Mouse (Mus musculus): ENCODE results near the gene Mast1. TPM values are rescaled to one million over a fixed set of nuclear protein-coding genes. Genes with fewer than 3 reads are reported as not detected.
A peak's percentile ranks its signal among the peaks of the same experiment; 100 is the strongest.

Mast1 gene
- polyA plus RNA-seq, 1 experiment, result 0.38 TPM

- peaks cover 33% of the 10 kb centered on the region for H3K4me1 ChIP-seq (ENCODE audit: control insufficient read depth, insufficient read depth, low read length)
- H3K27ac ChIP-seq (ENCODE audit: insufficient read depth, low read depth, low read length), result peak overlapping the region; percentile 94
- TF ChIP-seq POLR2A (IDR thresholded peaks at IDR 0.05; ENCODE audit: low read depth, low read length), result no peak
- no peak for TF ChIP-seq CTCF (conservative IDR thresholded peaks at IDR 0.05; ENCODE audit: insufficient read depth, insufficient read length, low read depth, low read length)
- no peaks in the 10 kb centered on the region for H3K36me3 ChIP-seq (ENCODE audit: control insufficient read depth, insufficient read depth, low read length)
- H3K4me3 ChIP-seq (ENCODE audit: insufficient read depth, low read depth, low read length), result peak overlapping the region; percentile 43
- DNase-seq, result no peak
- no peaks in the 10 kb centered on the region for H3K27me3 ChIP-seq (replicated peaks; ENCODE audit: control insufficient read depth, insufficient read depth, low read length)
- WGBS, result 1% methylated on average over 25 of the region's 25 CpGs
Observed at GRCm38 (mm10) chr8:84976763-84977434, 39.7 kb upstream of the Mast1 start.

- TF ChIP-seq POLR2A (IDR thresholded peaks at IDR 0.05; ENCODE audit: low read depth, low read length) (peak; percentile 57), CTCF (conservative IDR thresholded peaks at IDR 0.05; ENCODE audit: insufficient read depth, insufficient read length, low read depth, low read length) (no peak)
- Histone ChIP-seq H3K36me3 (ENCODE audit: control insufficient read depth, insufficient read depth, low read length) (no peaks in the 10 kb centered on the region), H3K27ac (ENCODE audit: insufficient read depth, low read depth, low read length) (peak overlapping the region; percentile 94), H3K4me1 (ENCODE audit: control insufficient read depth, insufficient read depth, low read length) (peaks cover 27% of the 10 kb centered on the region), H3K27me3 (replicated peaks; ENCODE audit: control insufficient read depth, insufficient read depth, low read length) (no peaks in the 10 kb centered on the region), H3K4me3 (ENCODE audit: insufficient read depth, low read depth, low read length) (peak overlapping the region; percentile 43)
- peak; percentile 98 for DNase-seq
- under 1% methylated on average over 61 of the region's 61 CpGs for WGBS
Observed at GRCm38 (mm10) chr8:84976031-84976762, 39.0 kb upstream of the Mast1 start.

GRCm38 (mm10) chr8:84975434-84975833 is 38.3 kb upstream of the Mast1 start:
- H3K4me3 ChIP-seq (ENCODE audit: insufficient read depth, low read depth, low read length), result peak overlapping the region; percentile 43; the same call in 1 of the 2 replicates
- H3K27ac ChIP-seq (ENCODE audit: insufficient read depth, low read depth, low read length), result peak overlapping the region; percentile 80
- H3K27me3 ChIP-seq (replicated peaks; ENCODE audit: control insufficient read depth, insufficient read depth, low read length), result no peaks in the 10 kb centered on the region
- no peak for TF ChIP-seq POLR2A (IDR thresholded peaks at IDR 0.05; ENCODE audit: low read depth, low read length)
- peak; percentile 87 for TF ChIP-seq CTCF (conservative IDR thresholded peaks at IDR 0.05; ENCODE audit: insufficient read depth, insufficient read length, low read depth, low read length)
- peaks cover 24% of the 10 kb centered on the region; the same call in 1 of the 2 replicates for H3K4me1 ChIP-seq (ENCODE audit: control insufficient read depth, insufficient read depth, low read length)
- WGBS, result 31% methylated on average over 7 of the region's 7 CpGs
- DNase-seq, result peak; percentile 75
- H3K36me3 ChIP-seq (ENCODE audit: control insufficient read depth, insufficient read depth, low read length), result no peaks in the 10 kb centered on the region

DNA sequence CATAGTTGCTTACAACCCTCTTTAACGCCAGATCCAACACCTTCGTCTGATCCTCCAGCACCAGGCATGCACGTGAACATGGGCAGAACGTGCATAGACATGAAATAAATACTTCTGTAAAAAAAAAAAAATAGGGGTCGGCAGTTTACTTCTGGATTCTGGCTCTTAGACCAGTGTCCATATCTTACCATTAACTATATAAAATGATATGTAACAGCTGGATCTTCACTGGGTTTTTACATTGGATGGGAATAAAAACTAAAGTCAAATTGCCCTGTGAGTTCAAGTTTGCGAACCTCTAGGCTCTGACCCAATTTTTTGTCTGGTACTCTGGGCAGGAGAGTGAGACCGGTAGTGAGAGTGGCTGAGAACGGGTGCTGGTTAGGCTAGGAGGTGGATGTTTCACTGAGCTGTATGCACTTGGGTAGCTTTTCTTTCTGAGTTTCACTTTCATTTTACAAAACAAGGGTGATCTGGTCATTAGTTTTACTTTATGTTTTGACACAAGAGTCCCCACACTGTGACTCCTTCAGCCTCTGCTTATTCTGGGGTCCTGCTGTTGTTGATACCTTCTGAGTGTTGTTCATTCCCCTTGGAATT is 37.5 kb upstream of the Mast1 start:
- H3K27ac ChIP-seq (ENCODE audit: insufficient read depth, low read depth, low read length), result no peak overlapping the region
- WGBS, result 72% methylated on average over 8 of the region's 8 CpGs

GRCm38 (mm10) chr8:84973803-84974542 is 36.8 kb upstream of the Mast1 start:
- Histone ChIP-seq H3K4me3 (ENCODE audit: insufficient read depth, low read depth, low read length) (no peak overlapping the region), H3K27me3 (replicated peaks; ENCODE audit: control insufficient read depth, insufficient read depth, low read length) (no peaks in the 10 kb centered on the region), H3K4me1 (ENCODE audit: control insufficient read depth, insufficient read depth, low read length) (peaks cover 20% of the 10 kb centered on the region; the same call in 1 of the 2 replicates), H3K27ac (ENCODE audit: insufficient read depth, low read depth, low read length) (no peak overlapping the region), H3K36me3 (ENCODE audit: control insufficient read depth, insufficient read depth, low read length) (no peaks in the 10 kb centered on the region)
- 44% methylated on average over 4 of the region's 4 CpGs for WGBS
- peak; percentile 74 for DNase-seq
- TF ChIP-seq CTCF (conservative IDR thresholded peaks at IDR 0.05; ENCODE audit: insufficient read depth, insufficient read length, low read depth, low read length) (peak; percentile 91), POLR2A (IDR thresholded peaks at IDR 0.05; ENCODE audit: low read depth, low read length) (no peak)

More for the DNA sequence above, 37.5 kb upstream of the Mast1 start:
- Histone ChIP-seq H3K36me3 (ENCODE audit: control insufficient read depth, insufficient read depth, low read length) (no peaks in the 10 kb centered on the region), H3K27me3 (replicated peaks; ENCODE audit: control insufficient read depth, insufficient read depth, low read length) (no peaks in the 10 kb centered on the region), H3K4me3 (ENCODE audit: insufficient read depth, low read depth, low read length) (no peak overlapping the region), H3K4me1 (ENCODE audit: control insufficient read depth, insufficient read depth, low read length) (peaks cover 26% of the 10 kb centered on the region; the same call in 1 of the 2 replicates)
- no peak for DNase-seq
- no peak for TF ChIP-seq CTCF (conservative IDR thresholded peaks at IDR 0.05; ENCODE audit: insufficient read depth, insufficient read length, low read depth, low read length)
- TF ChIP-seq POLR2A (IDR thresholded peaks at IDR 0.05; ENCODE audit: low read depth, low read length), result no peak

DNA sequence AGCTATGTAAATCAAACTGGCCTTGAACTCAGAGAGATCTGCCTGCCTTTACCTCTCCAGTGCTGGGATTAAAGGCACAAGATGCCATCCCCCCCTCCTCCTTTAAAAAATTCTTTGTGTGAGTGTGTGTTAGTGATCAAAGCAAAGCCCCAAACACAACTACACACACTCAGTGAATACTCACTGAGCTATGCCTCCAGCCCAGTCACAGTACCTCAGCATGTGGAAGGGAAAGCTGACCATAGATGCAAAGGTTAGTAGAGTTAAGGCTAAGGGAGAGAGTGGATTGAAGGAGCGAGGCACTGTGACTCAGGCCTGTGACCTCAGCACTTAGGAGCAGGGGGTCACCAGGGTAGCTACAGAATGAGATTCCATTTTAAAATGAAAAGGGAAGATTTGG is 35.9 kb upstream of the Mast1 start:
- no peak for DNase-seq
- H3K27me3 ChIP-seq (replicated peaks; ENCODE audit: control insufficient read depth, insufficient read depth, low read length), result no peaks in the 10 kb centered on the region
- WGBS, result 76% methylated on average over 1 of the region's 1 CpGs
- TF ChIP-seq POLR2A (IDR thresholded peaks at IDR 0.05; ENCODE audit: low read depth, low read length), result no peak
- no peak for TF ChIP-seq CTCF (conservative IDR thresholded peaks at IDR 0.05; ENCODE audit: insufficient read depth, insufficient read length, low read depth, low read length)
- H3K4me1 ChIP-seq (ENCODE audit: control insufficient read depth, insufficient read depth, low read length), result peaks cover 22% of the 10 kb centered on the region; the same call in 1 of the 2 replicates
- H3K4me3 ChIP-seq (ENCODE audit: insufficient read depth, low read depth, low read length), result no peak overlapping the region
- no peak overlapping the region for H3K27ac ChIP-seq (ENCODE audit: insufficient read depth, low read depth, low read length)
- no peaks in the 10 kb centered on the region for H3K36me3 ChIP-seq (ENCODE audit: control insufficient read depth, insufficient read depth, low read length)

Data from kidney, adult 2 months (tissue).